Mouse (Mus musculus) cerebellum, adult 9-11 months (tissue): ENCODE data around the gene Olfr1338.
"Not testable (repeated sequence)": the region's sequence is repeated elsewhere in the genome, so short reads cannot be mapped to it uniquely, and the experiment has no call there.

Source experiments
- DNase-seq: peaks from one replicate; pipeline ENCODE4 v3.0.0; 2022

The Olfr1338 gene

GRCm38 (mm10) chr4:118758637-118759036 is at the start of gene Olfr1338:
Gene Olfr1338 (minus strand): TSS chr4:118758737.
- no peak for DNase-seq

- not testable (repeated sequence) for DNase-seq
These were observed 34.3 kb upstream of the Olfr1338 start for GRCm38 (mm10) chr4:118792796-118793195.

GRCm38 (mm10) chr4:118782486-118782885 is 23.9 kb upstream of the Olfr1338 start, which contains the start of gene Olfr1337:
Gene Olfr1337 (minus strand): TSS chr4:118782586.
- no peak for DNase-seq

- DNase-seq = no peak
These were observed 16.7 kb downstream of the Olfr1338 start for GRCm38 (mm10) chr4:118741881-118742280.

- no peak for DNase-seq
These were observed 17.4 kb downstream of the Olfr1338 start for GRCm38 (mm10) chr4:118740988-118741698.

- DNase-seq = no peak
These were observed 19.0 kb downstream of the Olfr1338 start for GRCm38 (mm10) chr4:118739574-118739973.

- no peak for DNase-seq
These were observed 26.7 kb downstream of the Olfr1338 start, which contains the start of gene Olfr1339 for GRCm38 (mm10) chr4:118731875-118732274. Gene Olfr1339 (plus strand): TSS chr4:118732175.

GRCm38 (mm10) chr4:118721742-118722483 is 36.6 kb downstream of the Olfr1338 start:
- DNase-seq = no peak

GRCm38 (mm10) chr4:118719838-118720237 is 38.7 kb downstream of the Olfr1338 start, which contains the start of gene Olfr1340:
Gene Olfr1340 (plus strand): TSS chr4:118720138.
- no peak for DNase-seq

GRCm38 (mm10) chr4:118711656-118712055 is 46.9 kb downstream of the Olfr1338 start:
- no peak for DNase-seq

GRCm38 (mm10) chr4:118708086-118708485 is 50.5 kb downstream of the Olfr1338 start:
- no peak for DNase-seq

GRCm38 (mm10) chr4:118703223-118703622 is 55.3 kb downstream of the Olfr1338 start, which contains the start of gene Olfr1341:
Gene Olfr1341 (plus strand): TSS chr4:118703523.
- DNase-seq = no peak
